Mouse (Mus musculus): Measurements from ENCODE around the gene Cox20.
"Not testable (repeated sequence)": the region's sequence is repeated elsewhere in the genome, so short reads cannot be mapped to it uniquely, and the experiment has no call there.

Cox20 gene

DNA sequence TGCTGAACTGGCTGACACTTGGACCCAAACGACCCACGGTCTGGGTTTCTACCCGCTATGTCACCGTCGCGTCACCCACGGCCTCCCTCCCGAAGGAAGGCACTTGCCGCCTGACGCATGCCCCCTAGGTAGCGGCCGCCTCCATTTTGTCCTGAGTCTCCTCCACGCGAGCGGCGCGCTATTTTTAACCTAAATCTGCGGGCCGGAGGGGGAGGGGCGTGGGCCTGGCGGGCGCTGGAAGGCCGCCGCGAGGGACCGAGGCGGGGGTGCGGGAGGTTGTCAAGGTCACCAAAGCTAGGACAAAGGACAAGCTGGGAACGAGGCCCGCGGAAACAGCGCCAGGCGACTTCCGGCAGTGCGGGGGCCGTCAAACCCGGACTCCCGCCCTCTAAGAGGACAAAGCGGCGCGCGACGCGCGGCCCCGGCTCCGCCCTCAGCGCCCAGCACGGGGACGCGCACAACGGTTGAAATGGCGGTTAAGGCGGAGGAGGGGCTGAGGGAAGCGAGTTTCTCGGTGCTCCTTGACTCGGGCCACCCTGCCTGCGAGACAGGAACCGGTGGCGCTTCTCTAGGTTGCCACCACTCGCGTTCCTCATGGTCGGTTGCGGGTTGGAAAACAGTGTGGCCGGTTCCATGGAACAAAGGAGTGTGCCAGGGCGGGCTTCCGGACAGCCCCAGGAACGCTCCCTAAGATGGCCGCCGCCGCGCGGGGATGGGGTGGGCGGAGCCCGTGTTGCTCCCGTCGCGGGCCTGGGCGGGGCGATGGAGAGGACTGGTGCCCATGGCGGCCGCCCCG lies at the start of gene Cox20:
TSS of gene Cox20 (plus strand) at position 742 of the 796 bp plus-strand sequence.
- DNase-seq = peak; percentile 98

DNA sequence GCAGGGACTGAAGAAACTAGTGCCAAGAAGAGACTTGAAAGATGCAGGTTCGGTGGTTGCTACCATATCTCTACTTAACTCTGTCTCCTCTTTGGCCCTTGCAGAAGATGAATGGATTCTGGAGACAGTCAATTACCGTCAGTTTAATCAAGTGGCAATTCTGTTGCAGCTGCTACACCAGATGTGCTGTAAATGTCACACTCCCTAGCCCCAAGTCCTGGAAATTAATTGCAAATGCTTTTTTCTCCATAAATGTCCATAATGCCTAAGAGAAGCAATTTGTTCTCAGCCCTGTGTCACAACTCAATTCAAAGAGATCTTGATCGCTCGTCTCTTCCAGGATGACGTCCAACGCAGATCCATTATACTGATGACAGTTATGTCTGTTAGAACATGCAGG lies 48.3 kb upstream of the Cox20 start:
- no peak for DNase-seq

DNA sequence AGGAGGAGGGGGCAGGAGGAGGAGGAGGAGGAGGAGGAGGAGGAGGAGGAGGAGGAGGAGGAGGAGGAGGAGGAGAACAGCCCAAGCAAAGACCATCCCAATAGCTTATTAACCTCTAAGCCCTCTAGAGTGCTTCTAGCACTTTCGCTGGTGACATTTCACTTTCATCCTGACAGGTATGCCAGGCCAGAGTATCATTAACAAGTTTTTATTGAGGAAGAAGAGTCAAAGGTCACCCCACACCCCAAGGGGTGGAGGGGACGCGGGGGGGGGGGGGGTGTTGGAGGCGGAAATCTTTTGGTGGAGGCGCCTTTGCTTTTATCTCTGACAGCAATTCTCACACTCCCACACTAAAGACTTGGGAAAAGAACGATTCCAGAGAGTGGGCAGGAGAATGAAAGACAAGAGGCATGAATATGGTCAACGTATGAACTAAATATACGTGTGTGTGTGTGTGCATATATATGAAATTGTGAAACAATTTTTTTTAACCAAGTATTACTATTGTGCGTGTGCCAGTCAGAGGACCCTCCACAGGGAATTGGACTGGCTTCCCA lies 43.7 kb upstream of the Cox20 start:
- no peak for DNase-seq

DNA sequence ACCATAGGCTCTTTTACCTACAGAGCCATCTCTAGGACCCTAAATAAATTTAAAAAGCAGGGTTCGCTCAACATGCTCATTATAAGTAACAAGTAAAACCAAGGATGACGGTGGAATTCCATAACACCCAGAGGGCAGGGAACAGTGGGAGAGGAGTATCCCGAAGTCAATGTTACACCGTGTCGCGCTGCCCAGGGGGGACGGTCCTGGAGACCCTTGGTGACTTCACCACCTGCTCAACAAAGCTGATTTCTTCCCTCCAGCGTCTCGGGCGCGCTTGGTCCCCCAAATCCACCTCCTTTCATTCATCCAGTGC lies 43.2 kb upstream of the Cox20 start:
- no peak for DNase-seq

DNA sequence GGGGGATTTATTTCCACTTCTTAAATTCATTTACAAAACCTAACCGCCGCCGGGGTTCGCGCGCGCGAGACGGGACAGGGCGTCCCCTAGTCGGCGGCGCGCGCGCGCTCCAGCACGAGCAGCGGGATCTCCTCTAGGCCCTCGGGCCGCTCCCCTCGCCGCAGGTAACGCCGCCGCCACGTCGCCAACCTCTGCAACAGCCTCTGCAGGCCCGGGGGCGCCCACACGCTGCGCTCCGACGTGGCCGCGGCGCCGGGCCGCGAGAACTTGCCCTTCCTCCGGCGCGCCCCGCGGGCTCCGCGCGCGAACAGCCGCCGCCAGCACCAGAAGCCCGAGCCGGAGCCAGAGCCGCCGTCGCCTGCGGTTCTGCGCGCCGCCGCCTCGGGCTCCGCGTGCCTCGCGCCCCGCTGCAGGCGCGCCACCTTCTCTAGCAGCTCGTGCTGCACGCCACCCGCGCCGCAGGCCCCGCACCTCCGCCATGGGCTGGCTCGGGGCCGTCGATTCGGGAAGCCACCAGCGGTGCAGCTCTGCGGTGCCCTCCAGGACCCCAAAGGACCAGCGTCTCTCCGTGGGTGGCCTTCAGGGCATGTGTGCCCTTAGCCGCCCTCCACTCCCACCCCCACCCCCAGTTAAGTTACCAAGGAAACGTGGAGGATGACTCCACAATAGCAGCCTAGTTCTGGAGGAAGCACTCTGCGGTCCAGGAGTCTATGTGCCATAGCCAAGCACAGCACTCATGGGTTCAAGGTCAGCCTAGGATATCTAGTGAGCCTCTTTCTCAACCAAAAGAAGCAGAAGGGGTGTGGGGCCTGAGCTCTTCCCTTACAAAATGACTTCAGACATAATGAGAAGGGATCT lies 42.6 kb upstream of the Cox20 start:
- DNase-seq = peak; percentile 87

DNA sequence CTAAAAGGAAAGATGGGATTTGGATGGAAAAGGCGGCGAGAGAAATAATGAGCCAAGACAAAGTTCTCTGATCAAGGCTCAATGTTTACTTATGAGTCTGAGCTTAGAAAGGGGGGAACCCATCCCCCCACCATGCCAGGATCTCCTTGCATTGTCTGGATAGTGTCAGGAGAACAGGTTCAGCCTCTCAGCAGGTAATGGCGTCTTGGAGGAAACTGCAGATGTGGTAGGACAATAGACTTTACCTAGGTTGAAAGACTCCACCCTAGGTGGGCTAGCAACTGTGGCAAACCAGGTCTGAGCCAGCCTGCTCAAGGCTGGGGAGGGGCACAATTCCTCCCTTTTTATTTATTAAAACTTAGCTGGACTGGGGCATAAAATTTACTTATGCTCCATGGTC lies 35.6 kb upstream of the Cox20 start:
- not testable (repeated sequence) for DNase-seq

DNA sequence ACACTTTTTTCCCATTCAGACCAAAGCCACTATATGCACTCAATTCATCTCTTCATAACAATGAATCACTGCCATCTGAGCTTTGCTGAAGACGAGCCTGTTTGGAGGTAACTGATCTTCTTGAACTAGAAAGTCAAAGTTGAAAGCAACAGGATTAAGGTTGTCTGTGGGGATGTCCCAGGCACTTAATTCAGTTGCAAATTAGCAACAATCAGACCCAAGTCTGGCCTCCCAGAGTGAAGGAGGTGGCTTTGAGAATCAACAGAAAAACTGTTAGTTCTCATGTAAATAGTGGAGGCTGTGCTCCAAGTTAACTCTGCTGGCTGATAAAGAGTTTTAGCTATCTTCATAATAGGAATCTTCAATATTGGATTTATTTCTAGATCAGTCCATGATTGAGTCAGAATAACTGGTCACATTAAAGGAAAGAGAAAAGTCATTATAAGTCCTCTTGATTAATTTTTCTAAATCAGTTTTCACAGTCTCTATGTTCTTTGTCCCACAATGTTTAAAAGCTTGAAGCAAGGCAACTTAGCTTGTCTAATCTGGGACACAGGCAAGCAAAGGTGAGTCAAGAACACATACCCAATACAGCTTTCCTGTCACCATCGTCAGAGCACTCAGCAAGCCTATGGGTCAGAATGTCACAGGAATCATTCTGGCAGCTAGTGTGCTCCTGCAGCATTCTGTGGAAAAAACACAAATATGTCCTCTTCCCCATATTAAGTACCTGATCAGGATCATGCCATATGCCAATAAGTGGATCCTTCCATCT lies 34.8 kb upstream of the Cox20 start:
- no peak for DNase-seq

DNA sequence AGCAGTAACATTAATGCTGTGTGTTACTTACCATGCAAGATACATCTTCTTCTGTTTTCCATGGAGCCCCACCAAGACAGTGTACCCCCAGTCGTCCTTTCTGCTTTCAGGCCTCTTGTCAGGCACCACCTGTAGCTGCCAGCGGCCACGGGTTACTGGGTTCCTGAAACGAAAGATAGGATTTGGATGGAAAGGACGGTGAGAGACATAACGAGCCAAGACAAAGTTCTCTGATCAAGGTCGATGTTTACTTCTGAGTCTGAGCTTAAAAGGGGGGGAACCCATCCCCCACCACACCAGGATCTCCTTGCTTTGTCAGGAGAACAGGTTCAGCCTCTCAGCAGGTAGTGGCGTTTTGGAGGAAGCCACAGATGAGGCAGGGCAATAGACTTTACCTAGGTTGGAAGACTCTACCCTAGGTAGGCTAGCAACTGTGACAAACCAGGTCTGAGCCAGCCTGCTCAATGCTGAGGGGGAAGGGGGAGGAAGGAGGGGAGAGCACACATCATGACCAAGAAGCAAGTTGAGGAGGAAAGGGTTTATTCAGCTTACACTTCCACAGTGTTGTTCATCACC lies 31.2 kb upstream of the Cox20 start:
- DNase-seq = no peak

DNA sequence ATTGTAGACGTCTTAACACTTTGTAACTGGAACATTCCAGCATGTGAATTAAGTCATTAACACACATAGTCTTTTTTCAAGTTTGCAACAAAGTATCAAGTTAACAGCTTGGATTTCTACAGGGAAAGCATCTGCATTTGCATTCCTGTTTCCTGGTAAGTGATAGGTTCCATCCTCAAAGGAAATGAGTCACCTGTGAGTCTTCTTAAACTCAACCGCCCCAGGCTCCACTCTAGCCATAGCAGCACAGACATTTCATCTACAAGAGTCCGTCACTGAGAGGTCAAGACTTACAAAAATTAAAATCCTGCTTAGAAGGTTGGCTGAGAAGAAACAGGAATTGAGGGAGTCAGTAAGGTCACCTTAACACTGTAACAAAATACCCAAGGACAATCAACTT lies 27.2 kb upstream of the Cox20 start:
- no peak for DNase-seq

DNA sequence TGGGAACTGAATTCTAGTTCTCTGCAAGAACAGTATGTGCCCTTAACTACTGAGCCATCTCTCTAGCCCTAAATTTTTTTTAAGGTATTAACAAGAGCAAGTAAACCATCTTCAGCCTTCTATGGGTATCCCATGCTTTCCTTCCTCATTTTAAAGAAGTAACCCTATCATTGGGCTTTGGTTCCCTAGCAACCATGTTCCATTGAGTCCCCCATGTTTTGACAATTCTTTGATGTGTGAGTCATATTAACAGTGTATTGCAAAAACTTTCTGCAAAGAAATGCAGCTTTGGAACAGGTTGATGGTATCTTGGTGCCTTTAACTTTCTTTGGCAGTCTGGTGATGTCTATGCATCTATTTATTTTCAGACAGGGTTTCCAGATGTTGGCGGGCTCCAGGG lies 24.9 kb upstream of the Cox20 start:
- no peak for DNase-seq

DNA sequence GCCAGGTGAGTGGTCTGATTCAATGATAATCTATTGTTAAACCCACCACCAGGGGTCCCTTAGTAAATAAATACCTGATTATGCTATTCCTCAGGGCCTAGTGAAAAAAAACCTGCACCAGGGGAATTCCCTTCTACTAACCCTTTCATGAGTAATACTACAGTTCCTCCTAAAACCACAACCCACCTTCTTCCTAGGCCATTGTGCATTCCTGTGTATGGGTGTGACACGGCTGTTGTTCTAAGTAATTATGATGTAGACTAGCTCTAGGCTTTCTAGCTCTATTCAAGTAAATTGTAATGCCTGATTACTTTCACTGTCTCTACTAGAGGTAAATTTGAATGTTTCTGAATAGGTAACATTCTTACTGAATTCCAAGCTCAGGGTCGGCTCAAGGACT lies 17.7 kb upstream of the Cox20 start:
- not testable (repeated sequence) for DNase-seq

DNA sequence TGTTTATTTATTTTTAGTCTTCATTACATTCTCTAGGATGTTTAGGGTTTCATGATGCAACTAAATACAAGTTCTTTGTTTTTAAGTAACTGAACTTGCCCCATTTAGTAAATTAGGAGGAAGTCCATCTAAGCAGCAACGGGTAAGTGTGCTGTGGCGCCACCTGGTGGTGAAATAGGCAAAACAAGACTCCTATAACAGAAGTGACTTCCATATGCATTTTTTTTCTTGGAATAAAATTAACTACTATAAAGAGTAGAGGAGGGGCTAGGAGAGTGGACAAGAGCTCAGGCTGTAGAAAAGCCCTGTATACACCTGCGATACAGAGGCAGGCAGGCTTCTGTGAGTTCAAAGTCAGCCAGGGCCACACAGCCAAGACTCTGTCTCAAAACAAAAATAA lies 15.5 kb upstream of the Cox20 start:
- DNase-seq = peak; percentile 79

DNA sequence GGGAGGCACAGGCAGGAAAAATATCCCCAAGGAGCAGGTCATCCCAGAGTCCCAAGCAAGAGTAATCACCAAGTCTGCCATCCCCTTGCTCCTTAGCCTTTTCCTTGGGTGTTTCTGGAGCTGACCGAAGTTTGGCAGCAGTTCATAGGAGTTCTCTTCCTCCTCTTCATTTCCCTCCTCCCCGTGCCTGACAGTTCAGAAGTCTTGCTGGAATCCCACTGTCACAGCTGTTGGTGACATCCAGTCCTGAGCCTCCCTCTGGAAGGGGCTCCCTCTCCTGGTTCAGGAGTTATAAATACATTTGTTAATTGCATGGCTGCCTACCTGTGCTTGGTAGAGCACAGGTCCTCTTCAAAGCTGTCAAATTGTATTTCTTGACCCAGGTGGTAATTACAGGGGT lies 9.4 kb upstream of the Cox20 start:
- DNase-seq = no peak

DNA sequence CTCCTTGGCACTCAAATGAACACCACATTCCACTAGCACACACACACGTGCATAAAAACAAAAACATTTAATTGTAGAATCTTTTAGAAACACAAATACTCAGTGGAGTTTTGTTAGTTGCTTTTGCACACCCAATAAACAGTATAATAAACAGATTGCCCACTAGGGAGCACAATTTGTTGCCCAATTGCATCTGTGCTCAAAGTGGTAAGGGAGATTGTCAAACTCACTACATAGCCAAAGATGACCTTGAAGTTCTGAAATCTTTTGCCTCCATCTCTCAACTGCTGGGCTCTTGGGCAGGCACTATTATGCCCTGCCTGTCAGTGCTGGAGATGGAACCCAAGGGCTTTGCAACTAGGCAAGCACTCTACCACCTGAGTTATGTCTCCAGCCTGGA lies 8.8 kb upstream of the Cox20 start:
- DNase-seq = no peak

DNA sequence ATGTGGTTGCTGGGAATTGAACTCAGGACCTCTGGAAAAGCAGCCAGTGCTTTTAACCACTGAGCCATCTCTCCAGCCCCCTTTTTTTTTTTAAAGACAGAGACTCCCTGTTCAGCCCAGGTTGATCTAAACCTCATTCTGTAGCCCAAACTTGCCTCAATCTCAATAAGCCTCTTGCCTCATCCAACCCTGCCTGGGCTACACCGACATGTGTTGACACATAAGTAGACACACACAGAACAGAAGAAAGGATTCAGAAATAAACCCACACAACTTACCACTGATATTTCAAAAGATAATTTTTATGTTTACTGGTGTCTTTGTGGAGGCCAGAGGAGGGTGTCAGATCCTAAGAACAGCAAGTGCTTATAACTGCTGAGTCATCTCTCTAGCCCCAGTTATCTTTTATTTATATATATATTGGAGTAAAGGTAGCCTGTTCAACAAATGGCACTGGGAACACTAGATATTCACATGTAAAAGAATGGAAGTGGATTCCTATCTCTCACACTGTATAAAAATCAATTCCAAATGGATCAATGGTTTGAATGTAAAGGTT lies 5.8 kb upstream of the Cox20 start:
- no peak for DNase-seq

DNA sequence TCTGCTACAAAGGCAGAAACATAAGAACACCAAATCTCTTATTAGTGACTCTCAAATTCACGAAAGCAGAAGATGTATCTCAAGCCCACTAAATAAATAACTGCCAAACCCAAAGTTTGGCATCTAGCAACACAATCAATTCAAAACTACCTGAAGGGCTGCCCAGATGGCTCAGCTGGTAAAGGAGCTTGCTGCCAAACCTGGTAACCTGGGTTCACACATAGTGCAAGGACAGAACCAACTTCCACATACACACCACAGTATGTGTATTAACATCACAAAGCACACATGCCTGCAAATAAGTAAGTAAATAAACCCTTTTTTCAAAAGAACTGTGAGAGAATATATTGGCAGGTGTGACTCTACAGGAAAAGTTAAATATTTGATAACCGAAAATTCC lies 4.7 kb upstream of the Cox20 start:
- no peak for DNase-seq

DNA sequence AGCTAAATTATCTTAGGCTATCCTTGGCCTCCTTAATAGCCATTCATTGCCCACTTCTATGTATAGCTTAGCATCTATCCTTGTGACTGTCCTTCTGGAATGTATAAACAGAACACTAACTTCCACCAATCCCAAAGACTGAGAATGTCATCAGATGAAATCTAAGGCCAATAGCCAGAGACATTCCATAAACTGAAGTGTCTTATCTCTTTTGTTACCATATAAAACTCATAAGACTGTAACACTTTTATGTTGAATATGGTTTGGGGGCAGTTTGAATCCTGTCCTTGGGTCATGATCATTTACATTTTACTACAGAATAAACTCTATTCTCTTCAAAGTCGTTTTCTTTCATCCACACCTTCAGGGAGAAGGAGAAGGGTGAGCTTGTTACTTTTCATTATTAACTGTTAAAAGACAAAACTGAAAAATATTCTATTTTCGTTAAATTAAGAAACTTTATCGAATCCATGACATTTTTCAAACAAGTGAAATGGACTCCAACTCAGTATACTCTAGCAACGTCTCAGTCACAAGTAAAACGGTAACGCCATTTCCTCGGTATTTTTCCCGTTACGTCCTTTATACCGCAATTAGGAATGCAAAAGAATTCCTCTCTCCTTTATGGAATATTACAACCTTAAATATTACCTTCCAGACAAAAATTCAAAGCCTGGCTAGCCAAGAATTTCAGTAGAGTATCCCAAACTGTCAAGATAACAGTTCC lies 1.5 kb upstream of the Cox20 start:
- peak; percentile 34 for DNase-seq

DNA sequence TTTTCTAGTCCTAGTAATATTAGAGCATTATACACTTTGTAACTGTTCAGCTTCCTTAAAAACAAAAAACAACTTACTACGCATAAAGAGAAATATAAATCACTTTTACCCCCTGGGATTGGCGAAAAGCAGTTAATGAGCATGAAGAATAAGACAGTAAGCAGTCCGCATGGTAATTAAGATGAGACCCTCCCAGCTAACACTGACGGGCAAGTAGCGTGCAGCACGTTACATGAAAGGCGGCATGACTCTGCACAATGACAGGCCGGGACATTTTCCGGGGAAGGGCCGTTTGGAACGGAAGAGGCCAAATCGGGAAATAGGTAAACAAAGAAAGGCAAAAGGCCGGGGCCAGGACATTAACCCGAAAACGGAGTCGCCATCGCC lies 935 bp upstream of the Cox20 start:
- peak; percentile 92 for DNase-seq

DNA sequence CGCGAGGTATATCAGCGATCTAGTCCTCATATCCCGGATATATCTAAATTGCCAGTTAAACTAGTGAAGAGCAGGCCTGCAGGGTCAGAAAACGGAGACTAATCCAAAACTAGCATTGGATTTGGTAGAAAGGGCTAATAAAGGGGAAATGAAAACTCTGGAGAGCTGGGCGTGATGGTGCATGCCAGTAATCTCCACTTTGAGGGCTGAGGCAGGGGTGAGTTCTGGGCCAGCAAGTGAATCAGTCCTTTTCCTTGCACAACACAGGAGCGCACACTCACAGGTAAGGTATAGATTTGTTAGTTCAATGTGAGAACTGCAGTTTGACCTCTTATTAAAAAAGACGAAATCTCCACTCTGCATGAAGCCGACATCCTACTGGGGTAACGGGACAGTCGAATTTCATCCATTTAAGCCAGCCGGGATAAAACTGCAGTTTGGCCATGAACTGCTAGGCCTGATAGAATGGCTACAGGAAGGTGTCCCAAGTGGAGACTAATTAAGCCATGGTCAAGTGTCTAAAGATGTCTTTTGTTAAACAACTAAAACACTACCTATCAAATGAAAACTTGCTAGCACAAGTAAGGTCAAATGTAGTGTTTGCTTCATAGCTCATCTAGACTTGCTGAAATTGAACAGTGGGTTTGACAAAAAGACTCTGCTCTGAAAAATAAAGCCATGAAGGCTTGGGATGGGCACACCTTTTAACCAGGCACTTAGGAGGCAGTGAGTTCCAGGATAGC lies 536 bp downstream of the Cox20 start:
- peak; percentile 58 for DNase-seq

DNA sequence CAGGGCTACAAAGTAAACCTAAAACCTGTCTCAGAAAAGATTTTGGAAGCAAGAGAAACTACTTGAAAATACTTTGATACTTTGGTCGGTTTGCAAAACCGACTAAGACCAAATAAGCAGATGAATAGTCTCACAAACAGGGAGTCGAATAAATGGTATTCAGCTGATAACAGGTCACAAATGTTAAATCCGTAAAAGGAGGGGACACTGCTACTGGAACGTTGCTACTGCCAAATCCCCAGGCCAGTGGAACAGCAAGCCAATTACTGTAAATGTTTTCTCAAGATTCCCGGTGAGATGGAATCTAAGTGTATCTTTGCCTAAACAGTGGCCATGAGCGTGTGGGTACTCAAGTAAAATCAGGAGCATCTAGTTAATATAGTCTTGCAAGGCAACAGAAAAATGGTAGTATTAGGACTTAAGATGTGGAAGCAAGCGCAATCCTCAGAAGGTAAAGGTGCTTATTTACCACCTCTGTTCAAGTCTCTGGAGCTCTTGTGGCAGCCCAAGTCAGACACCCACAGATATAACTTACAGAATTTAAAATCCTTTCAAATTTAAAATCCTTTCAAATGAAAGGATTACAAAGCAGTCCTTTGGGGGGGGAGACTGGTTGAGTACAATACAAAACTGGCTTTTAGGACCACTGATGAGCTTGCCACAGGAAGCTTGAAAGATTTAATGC lies 1.2 kb downstream of the Cox20 start:
- peak; percentile 45 for DNase-seq
